Mouse (Mus musculus) embryonic facial prominence, embryonic 11.5 days (tissue): ENCODE measurements at regions not wholly inside any gene's neighbourhood (a gene's known extent, or its start where the extent isn't known, plus 50 kb on each side); places are given as distances from the start of the nearest gene placed in this dataset.

ENCODE experiments used
- ATAC-seq: fragments of 200-750 bp; cut with Nextera tagmentation; replicated peaks from 2 replicates; pipeline ENCODE4 v1.8.0; 2017; ENCODE audit warnings: low read depth; ENCODE audit not compliant: insufficient number of reproducible peaks, low FRiP score, low TSS enrichment
- DNase-seq: peaks from one replicate; pipeline ENCODE4 v3.0.0-alpha.2; 2015; ENCODE audit warnings: low spot score
- H3K27ac ChIP-seq: fragments of 300-500 bp; sonication (generic); replicated peaks from 2 replicates; pipeline ENCODE4 v1.5.1; 2014; ENCODE audit warnings: mild to moderate bottlenecking, low read depth, low read length, control low read depth
- H3K27me3 ChIP-seq: fragments of 300-500 bp; sonication (generic); 2 replicates; pipeline ENCODE4 v1.6.1; 2014; ENCODE audit warnings: mild to moderate bottlenecking, low read length, moderate library complexity, mixed read lengths; ENCODE audit not compliant: control insufficient read depth, insufficient read depth
- H3K36me3 ChIP-seq: fragments of 300-500 bp; sonication (generic); replicated peaks from 2 replicates; pipeline ENCODE4 v1.6.1; 2014; ENCODE audit warnings: low read depth, mild to moderate bottlenecking, low read length, moderate library complexity, mixed read lengths; ENCODE audit not compliant: control insufficient read depth, insufficient read depth
- H3K4me1 ChIP-seq: fragments of 300-500 bp; sonication (generic); 2 replicates; pipeline ENCODE4 v1.6.1; 2014; ENCODE audit warnings: low read length, mixed read lengths; ENCODE audit not compliant: control insufficient read depth, insufficient read depth
- H3K4me2 ChIP-seq: fragments of 300-500 bp; sonication (generic); 2 replicates; pipeline ENCODE4 v1.6.1; 2014; ENCODE audit warnings: low read depth, mild to moderate bottlenecking, control low read depth, low read length, moderate library complexity
- H3K4me3 ChIP-seq: fragments of 300-500 bp; sonication (generic); 2 replicates; pipeline ENCODE4 v1.5.1; 2014; ENCODE audit warnings: low read depth, low read length, control low read depth
- H3K9ac ChIP-seq: fragments of 300-500 bp; sonication (generic); replicated peaks from 2 replicates; pipeline ENCODE4 v1.6.1; 2014; ENCODE audit warnings: mild to moderate bottlenecking, control low read depth, low read length
- H3K9me3 ChIP-seq: fragments of 300-500 bp; sonication (generic); replicated peaks from 2 replicates; pipeline ENCODE4 v1.6.1; 2016; ENCODE audit warnings: mild to moderate bottlenecking, low read length, inconsistent platforms, mixed read lengths; ENCODE audit not compliant: control insufficient read depth
- WGBS: fragments of 180-500 bp; shearing (Covaris S2); extraction: QIAGEN DNeasy Blood & Tissue Kit; methylation state at CpG from one replicate; pipeline ENCODE4 v1.1.7; 2014; 5-methylcytosine and 5-hydroxymethylcytosine counted together

- Histone ChIP-seq H3K9ac (no peak overlapping the region), H3K4me3 (no peak overlapping the region), H3K9me3 (no peaks in the 10 kb centered on the region), H3K36me3 (no peaks in the 10 kb centered on the region), H3K4me1 (no peaks in the 10 kb centered on the region), H3K27me3 (no peaks in the 10 kb centered on the region), H3K27ac (no peak overlapping the region), H3K4me2 (no peak overlapping the region)
- no peak for DNase-seq
- ATAC-seq, result no peak
- 59% methylated on average over 8 of the region's 8 CpGs for WGBS
Observed at GRCm38 (mm10) chr17:9760026-9760705, 90.6 kb upstream of the Pabpc6 start.

- 19% methylated on average over 7 of the region's 7 CpGs for WGBS
- Histone ChIP-seq H3K9ac (no peak overlapping the region), H3K27ac (no peak overlapping the region), H3K27me3 (no peaks in the 10 kb centered on the region), H3K36me3 (no peaks in the 10 kb centered on the region), H3K4me2 (no peak overlapping the region), H3K4me3 (no peak overlapping the region), H3K4me1 (no peaks in the 10 kb centered on the region), H3K9me3 (no peaks in the 10 kb centered on the region)
- ATAC-seq (no peak), DNase-seq (peak; percentile 66)
Observed at GRCm38 (mm10) chr17:9759421-9759852, 89.9 kb upstream of the Pabpc6 start.

GRCm38 (mm10) chr17:9757725-9758251 is 88.3 kb upstream of the Pabpc6 start:
- Histone ChIP-seq H3K36me3 (no peaks in the 10 kb centered on the region), H3K9ac (no peak overlapping the region), H3K4me1 (no peaks in the 10 kb centered on the region), H3K9me3 (no peaks in the 10 kb centered on the region), H3K4me2 (no peak overlapping the region), H3K4me3 (no peak overlapping the region), H3K27ac (no peak overlapping the region), H3K27me3 (no peaks in the 10 kb centered on the region)
- WGBS, result 97% methylated on average over 4 of the region's 4 CpGs
- ATAC-seq, result no peak
- DNase-seq, result no peak

- no peaks in the 10 kb centered on the region for H3K36me3 ChIP-seq
- no peaks in the 10 kb centered on the region for H3K4me1 ChIP-seq
- H3K4me2 ChIP-seq, result no peak overlapping the region
- WGBS, result 77% methylated on average over 12 of the region's 12 CpGs
- no peak overlapping the region for H3K4me3 ChIP-seq
- no peak overlapping the region for H3K9ac ChIP-seq
- H3K27ac ChIP-seq, result no peak overlapping the region
- H3K27me3 ChIP-seq, result no peaks in the 10 kb centered on the region
- no peaks in the 10 kb centered on the region for H3K9me3 ChIP-seq
- ATAC-seq, result no peak
- DNase-seq, result no peak
Observed at GRCm38 (mm10) chr17:9756675-9757074, 87.2 kb upstream of the Pabpc6 start.

- no peaks in the 10 kb centered on the region for H3K27me3 ChIP-seq
- ATAC-seq, result no peak
- WGBS, result 62% methylated on average over 3 of the region's 3 CpGs
Observed at GRCm38 (mm10) chr17:9756196-9756595, 86.7 kb upstream of the Pabpc6 start.

GRCm38 (mm10) chr17:9755576-9755975 is 86.1 kb upstream of the Pabpc6 start:
- no peak for DNase-seq
- no peak for ATAC-seq
- H3K36me3 ChIP-seq, result no peaks in the 10 kb centered on the region
- H3K27ac ChIP-seq, result no peak overlapping the region
- 83% methylated on average over 4 of the region's 4 CpGs for WGBS
- no peaks in the 10 kb centered on the region for H3K27me3 ChIP-seq
- no peak overlapping the region for H3K4me2 ChIP-seq
- no peak overlapping the region for H3K4me3 ChIP-seq
- H3K9ac ChIP-seq, result no peak overlapping the region
- no peaks in the 10 kb centered on the region for H3K9me3 ChIP-seq
- H3K4me1 ChIP-seq, result no peaks in the 10 kb centered on the region

More at GRCm38 (mm10) chr17:9756196-9756595, 86.7 kb upstream of the Pabpc6 start:
- DNase-seq, result peak; percentile 78
- H3K4me3 ChIP-seq, result no peak overlapping the region
- H3K36me3 ChIP-seq, result no peaks in the 10 kb centered on the region
- no peak overlapping the region for H3K4me2 ChIP-seq
- no peaks in the 10 kb centered on the region for H3K9me3 ChIP-seq
- no peaks in the 10 kb centered on the region for H3K4me1 ChIP-seq
- H3K27ac ChIP-seq, result no peak overlapping the region
- no peak overlapping the region for H3K9ac ChIP-seq

GRCm38 (mm10) chr17:9754884-9755405 is 85.4 kb upstream of the Pabpc6 start:
- no peak overlapping the region for H3K27ac ChIP-seq
- no peak overlapping the region for H3K9ac ChIP-seq
- DNase-seq, result no peak
- 88% methylated on average over 2 of the region's 2 CpGs for WGBS
- no peaks in the 10 kb centered on the region for H3K9me3 ChIP-seq
- H3K4me3 ChIP-seq, result no peak overlapping the region
- no peaks in the 10 kb centered on the region for H3K4me1 ChIP-seq
- H3K36me3 ChIP-seq, result no peaks in the 10 kb centered on the region
- H3K27me3 ChIP-seq, result no peaks in the 10 kb centered on the region
- ATAC-seq, result no peak
- H3K4me2 ChIP-seq, result no peak overlapping the region

GRCm38 (mm10) chr17:9752848-9753247 is 83.3 kb upstream of the Pabpc6 start:
- 92% methylated on average over 4 of the region's 4 CpGs for WGBS
- no peak overlapping the region for H3K9ac ChIP-seq
- H3K4me1 ChIP-seq, result no peaks in the 10 kb centered on the region
- ATAC-seq, result no peak
- H3K4me3 ChIP-seq, result no peak overlapping the region
- H3K4me2 ChIP-seq, result no peak overlapping the region
- no peaks in the 10 kb centered on the region for H3K9me3 ChIP-seq
- H3K36me3 ChIP-seq, result no peaks in the 10 kb centered on the region
- H3K27me3 ChIP-seq, result no peaks in the 10 kb centered on the region
- DNase-seq, result no peak
- no peak overlapping the region for H3K27ac ChIP-seq
